Comparison of ENCODE assay signal across 12 mouse cellular contexts in genomic region chr14:79677108-79677753, GRCm38 (mm10). TPM values are rescaled to one million over a fixed set of nuclear protein-coding genes. Genes with fewer than 3 reads are reported as not detected.
DNase-seq lines count a peak whose midpoint lies in the region; ATAC-seq and TF ChIP-seq lines count a peak whose summit lies in the region.
"Had no signal": no experiment of that assay in that cellular context is flagged by ENCODE, and none has a peak within 500 bp of the region (broad histone marks: within the 10 kb centered on the region; RNA-seq: fewer than 3 reads in every experiment).

No protein-coding gene starts in this region.

- no peak for TF ChIP-seq EP300 in lung, postnatal 0 days (IDR thresholded peaks at IDR 0.05)

- TF ChIP-seq CTCF in lung, postnatal 0 days (IDR thresholded peaks at IDR 0.05), result no peak
- no peak for TF ChIP-seq CTCF in kidney, adult 2 months (conservative IDR thresholded peaks at IDR 0.05; ENCODE audit: insufficient read depth, insufficient read length, low read depth, low read length)

- no peaks in the 10 kb centered on the region for H3K4me1 ChIP-seq in heart, embryonic 11.5 days (ENCODE audit: control insufficient read depth, insufficient read depth, low read length)
- H3K4me1 ChIP-seq in lung, postnatal 0 days (ENCODE audit: insufficient read depth, low read depth, low read length), result no peaks in the 10 kb centered on the region
- no peaks in the 10 kb centered on the region for H3K4me1 ChIP-seq in embryonic facial prominence, embryonic 11.5 days (ENCODE audit: control insufficient read depth, insufficient read depth, low read length)
- peaks cover 10% of the 10 kb centered on the region for H3K4me1 ChIP-seq in midbrain, embryonic 14.5 days (ENCODE audit: control insufficient read depth, insufficient read depth, low read length)
- H3K4me1 ChIP-seq in kidney, adult 2 months (ENCODE audit: control insufficient read depth, insufficient read depth, low read length), result no peaks in the 10 kb centered on the region
- H3K4me1 ChIP-seq: liver, embryonic 13.5 days had no signal

- peak overlapping the region; percentile 25; the same call in 1 of the 2 replicates for H3K4me2 ChIP-seq in heart, embryonic 11.5 days
- H3K4me2 ChIP-seq in lung, postnatal 0 days (replicated peaks; ENCODE audit: low read depth, low read length), result 0 out of 2 replicates have a peak overlapping the region, but pooled peaks have one; percentile 28
- no peak overlapping the region for H3K4me2 ChIP-seq in embryonic facial prominence, embryonic 11.5 days (ENCODE audit: low read depth, low read length)
- H3K4me2 ChIP-seq in midbrain, embryonic 14.5 days (ENCODE audit: low read length), result no peak overlapping the region
- H3K4me2 ChIP-seq: liver, embryonic 13.5 days had no signal

- ATAC-seq in heart, embryonic 11.5 days (replicated peaks; ENCODE audit: insufficient number of reproducible peaks, low FRiP score, low TSS enrichment), result no peak
- ATAC-seq in lung, postnatal 0 days, result no peak
- ATAC-seq in embryonic facial prominence, embryonic 11.5 days (replicated peaks; ENCODE audit: insufficient number of reproducible peaks, low FRiP score, low TSS enrichment, low read depth), result peak; percentile 51; the same call in 1 of the 2 replicates
- ATAC-seq in midbrain, embryonic 14.5 days (ENCODE audit: low FRiP score, low TSS enrichment), result no peak
- ATAC-seq: CD4-positive, CD25-positive, alpha-beta regulatory T cell, adult 4 months had no signal

- no peaks in the 10 kb centered on the region for H3K27me3 ChIP-seq in heart, embryonic 11.5 days (ENCODE audit: control insufficient read depth, insufficient read depth, low read length)
- no peaks in the 10 kb centered on the region for H3K27me3 ChIP-seq in lung, postnatal 0 days (replicated peaks; ENCODE audit: insufficient read depth, low read length)
- no peaks in the 10 kb centered on the region for H3K27me3 ChIP-seq in embryonic facial prominence, embryonic 11.5 days (ENCODE audit: control insufficient read depth, insufficient read depth, low read length)
- no peaks in the 10 kb centered on the region for H3K27me3 ChIP-seq in midbrain, embryonic 14.5 days (ENCODE audit: control insufficient read depth, insufficient read depth, low read length)
- H3K27me3 ChIP-seq in kidney, adult 2 months (replicated peaks; ENCODE audit: control insufficient read depth, insufficient read depth, low read length), result no peaks in the 10 kb centered on the region
- H3K27me3 ChIP-seq: liver, embryonic 13.5 days had no signal

- H3K9me3 ChIP-seq in heart, embryonic 11.5 days (replicated peaks; ENCODE audit: control insufficient read depth, low read length), result no peaks in the 10 kb centered on the region
- no peaks in the 10 kb centered on the region for H3K9me3 ChIP-seq in lung, postnatal 0 days (ENCODE audit: low read length)
- H3K9me3 ChIP-seq in embryonic facial prominence, embryonic 11.5 days (replicated peaks; ENCODE audit: control insufficient read depth, low read length), result no peaks in the 10 kb centered on the region
- no peaks in the 10 kb centered on the region for H3K9me3 ChIP-seq in midbrain, embryonic 14.5 days (ENCODE audit: control insufficient read depth, low read length)
- H3K9me3 ChIP-seq: liver, embryonic 13.5 days had no signal

- 49% methylated on average over 15 of the region's 15 CpGs for WGBS in heart, embryonic 11.5 days (ENCODE audit: insufficient replicate concordance)
- 47% methylated on average over 15 of the region's 15 CpGs for WGBS in lung, postnatal 0 days
- WGBS in embryonic facial prominence, embryonic 11.5 days, result 40% methylated on average over 15 of the region's 15 CpGs
- WGBS in midbrain, embryonic 14.5 days, result 42% methylated on average over 15 of the region's 15 CpGs
- WGBS in kidney, adult 2 months, result 41% methylated on average over 15 of the region's 15 CpGs

- H3K4me3 ChIP-seq in heart, embryonic 11.5 days (ENCODE audit: low read depth, low read length), result no peak overlapping the region
- H3K4me3 ChIP-seq in lung, postnatal 0 days (ENCODE audit: low read depth, low read length), result no peak overlapping the region
- H3K4me3 ChIP-seq in embryonic facial prominence, embryonic 11.5 days (ENCODE audit: low read depth, low read length), result no peak overlapping the region
- no peak overlapping the region for H3K4me3 ChIP-seq in midbrain, embryonic 14.5 days (replicated peaks; ENCODE audit: low read depth, low read length)
- no peak overlapping the region for H3K4me3 ChIP-seq in kidney, adult 2 months (ENCODE audit: insufficient read depth, low read depth, low read length)
- H3K4me3 ChIP-seq: liver, embryonic 13.5 days; myocyte had no signal

- TF ChIP-seq POLR2A in kidney, adult 2 months (IDR thresholded peaks at IDR 0.05; ENCODE audit: low read depth, low read length), result no peak

- no peak overlapping the region for H3K9ac ChIP-seq in heart, embryonic 11.5 days (ENCODE audit: low read depth, low read length)
- H3K9ac ChIP-seq in lung, postnatal 0 days (replicated peaks; ENCODE audit: low read depth), result no peak overlapping the region
- no peak overlapping the region for H3K9ac ChIP-seq in embryonic facial prominence, embryonic 11.5 days (replicated peaks; ENCODE audit: low read length)
- H3K9ac ChIP-seq in midbrain, embryonic 14.5 days (replicated peaks; ENCODE audit: low read length), result no peak overlapping the region
- H3K9ac ChIP-seq: liver, embryonic 13.5 days had no signal

- no peaks in the 10 kb centered on the region for H3K36me3 ChIP-seq in heart, embryonic 11.5 days (ENCODE audit: control insufficient read depth, insufficient read depth, low read length)
- no peaks in the 10 kb centered on the region for H3K36me3 ChIP-seq in lung, postnatal 0 days (ENCODE audit: insufficient read depth, low read length)
- H3K36me3 ChIP-seq in embryonic facial prominence, embryonic 11.5 days (replicated peaks; ENCODE audit: control insufficient read depth, insufficient read depth, low read depth, low read length), result no peaks in the 10 kb centered on the region
- H3K36me3 ChIP-seq in midbrain, embryonic 14.5 days (ENCODE audit: control insufficient read depth, insufficient read depth, low read length), result no peaks in the 10 kb centered on the region
- H3K36me3 ChIP-seq in kidney, adult 2 months (ENCODE audit: control insufficient read depth, insufficient read depth, low read length), result no peaks in the 10 kb centered on the region
- H3K36me3 ChIP-seq: liver, embryonic 13.5 days had no signal

- no peak overlapping the region for H3K27ac ChIP-seq in heart, embryonic 11.5 days (ENCODE audit: low read depth, low read length)
- no peak overlapping the region for H3K27ac ChIP-seq in lung, postnatal 0 days (ENCODE audit: low read length)
- no peak overlapping the region for H3K27ac ChIP-seq in embryonic facial prominence, embryonic 11.5 days (replicated peaks; ENCODE audit: low read depth, low read length)
- H3K27ac ChIP-seq in midbrain, embryonic 14.5 days (replicated peaks; ENCODE audit: low read depth, low read length), result no peak overlapping the region
- no peak overlapping the region for H3K27ac ChIP-seq in kidney, adult 2 months (ENCODE audit: insufficient read depth, low read depth, low read length)
- H3K27ac ChIP-seq: liver, embryonic 13.5 days had no signal

- intact Hi-C loops in heart, postnatal 10 days (cut with DNase I), result no loop called here

- DNase-seq in heart, postnatal 10 days, result no peak
- DNase-seq in lung, postnatal 0 days (ENCODE audit: low spot score), result no peak
- DNase-seq in lung, postnatal 4 days, result no peak
- DNase-seq in embryonic facial prominence, embryonic 11.5 days (ENCODE audit: low spot score), result peak; percentile 66
- peak; percentile 49 for DNase-seq in midbrain, embryonic 14.5 days
- no peak for DNase-seq in layer of hippocampus, adult 9-11 months
- no peak for DNase-seq in kidney, adult 2 months
- DNase-seq: liver, embryonic 13.5 days; thymus, adult 18-20 months had no signal

RNA-seq across cellular contexts. Expression of gene Cnmd, which starts 15.3 kb away (rescaled TPM):
- polyA plus RNA-seq in heart, embryonic 11.5 days (2014; fragmentation: Nextera tagmentation; extraction: Ambion mirVana), result 0.30 and 1.2 TPM in 2 replicates
- total RNA-seq in heart, postnatal 10 days (2021), result not detected
- 0.23 and 0.26 TPM in 2 replicates for polyA plus RNA-seq in lung, postnatal 0 days (2015; fragmentation: Nextera tagmentation; extraction: Ambion mirVana)
- polyA plus RNA-seq in embryonic facial prominence, embryonic 11.5 days (2014; fragmentation: Nextera tagmentation; extraction: Ambion mirVana), result 9.4 and 11.4 TPM in 2 replicates
- 1.8 and 2.2 TPM in 2 replicates for polyA plus RNA-seq in midbrain, embryonic 14.5 days (2014; fragmentation: Nextera tagmentation; extraction: Ambion mirVana)
- 0.09 and 0.20 TPM in 2 replicates for polyA plus RNA-seq in kidney, adult 2 months (2012; rRNA removed)
- polyA plus RNA-seq: CD4-positive, CD25-positive, alpha-beta regulatory T cell, adult 4 months; liver, embryonic 13.5 days; myocyte had no signal

Comparison
In these comparisons a context has a peak if more than half of its experiments do, and no peak if none do; other contexts are left out.
1. H3K4me2 ChIP-seq: peak in heart, embryonic 11.5 days (single experiment) and lung, postnatal 0 days (single experiment); none in embryonic facial prominence, embryonic 11.5 days (single experiment) and midbrain, embryonic 14.5 days (single experiment).
2. DNase-seq: peak in embryonic facial prominence, embryonic 11.5 days (single experiment) and midbrain, embryonic 14.5 days (single experiment); none in heart, postnatal 10 days (0 of 2), lung, postnatal 0 days (single experiment), lung, postnatal 4 days (0 of 2), layer of hippocampus, adult 9-11 months (single experiment) and kidney, adult 2 months (single experiment).